Mouse (Mus musculus) adrenal gland, postnatal 10 days (tissue): Measurements from ENCODE around the gene Tsga10ip. TPM values are rescaled to one million over a fixed set of nuclear protein-coding genes. Genes with fewer than 3 reads are reported as not detected.
"Not testable (repeated sequence)": the region's sequence is repeated elsewhere in the genome, so short reads cannot be mapped to it uniquely, and the experiment has no call there.

Source experiments
- DNase-seq: peaks from one replicate; pipeline ENCODE4 v3.0.0; 2021; ENCODE audit warnings: mixed read lengths
- total RNA-seq, 2 experiments: library from RNA; stranded (reverse); gene quantifications; 2 replicates each; pipeline ENCODE4 v1.2.3; 2021

Gene Tsga10ip
- total RNA-seq, 2 experiments from 2014 or later = not detected

DNA sequence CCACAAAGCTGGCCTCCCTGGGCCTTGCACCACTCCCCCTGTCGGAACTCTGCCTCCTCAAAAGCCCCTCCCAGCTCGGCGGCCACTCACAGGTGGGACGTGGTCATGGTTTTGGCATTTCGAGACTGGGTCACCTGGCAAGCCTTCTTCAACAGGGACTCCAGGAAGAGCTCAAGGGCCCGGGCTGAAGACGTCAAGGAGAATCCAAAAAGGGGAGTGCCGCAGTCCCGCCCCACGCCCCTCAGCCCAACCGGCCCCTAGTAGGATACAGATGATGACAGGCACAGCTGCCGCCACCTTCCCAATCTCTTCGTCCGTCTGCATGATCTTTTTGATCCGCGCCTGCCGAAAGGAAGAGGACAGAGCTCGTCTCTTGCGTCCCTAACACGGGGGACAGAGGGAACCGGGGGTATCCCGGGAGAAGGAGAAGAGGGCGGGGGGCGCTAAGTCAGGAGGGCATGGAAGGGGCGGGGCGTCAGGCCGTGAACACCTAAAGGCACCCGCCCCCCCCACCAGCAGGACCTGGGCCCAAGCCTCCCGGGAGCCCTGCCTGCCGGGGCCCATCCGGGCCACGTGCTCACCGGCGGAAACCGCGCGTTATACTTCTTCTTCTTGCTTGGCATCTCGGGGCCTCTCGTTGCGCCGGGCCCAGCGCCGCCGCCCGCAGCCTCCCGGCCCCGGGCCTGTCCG lies 21.9 kb upstream of the Tsga10ip start:
- DNase-seq = peak; percentile 82

DNA sequence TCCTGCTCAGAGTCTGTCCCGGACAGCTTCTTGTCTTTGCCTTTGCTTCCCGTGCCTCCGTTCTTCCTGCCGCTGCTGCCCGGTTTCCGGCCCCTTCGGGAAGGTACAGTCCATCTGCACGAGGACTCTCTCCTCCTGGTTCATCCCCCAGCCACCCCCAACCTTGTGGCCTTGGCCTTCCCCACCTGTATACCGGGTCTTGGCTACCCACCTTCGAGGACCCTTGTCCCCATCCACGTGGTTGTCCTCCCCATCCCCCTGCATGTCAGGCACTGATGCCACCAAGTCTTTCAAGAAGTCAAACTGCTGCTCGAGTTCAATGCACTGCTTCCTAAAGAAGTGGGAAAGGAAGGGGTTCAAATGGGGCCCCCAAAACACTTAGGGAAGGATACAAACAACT lies 21.2 kb upstream of the Tsga10ip start:
- DNase-seq = no peak

DNA sequence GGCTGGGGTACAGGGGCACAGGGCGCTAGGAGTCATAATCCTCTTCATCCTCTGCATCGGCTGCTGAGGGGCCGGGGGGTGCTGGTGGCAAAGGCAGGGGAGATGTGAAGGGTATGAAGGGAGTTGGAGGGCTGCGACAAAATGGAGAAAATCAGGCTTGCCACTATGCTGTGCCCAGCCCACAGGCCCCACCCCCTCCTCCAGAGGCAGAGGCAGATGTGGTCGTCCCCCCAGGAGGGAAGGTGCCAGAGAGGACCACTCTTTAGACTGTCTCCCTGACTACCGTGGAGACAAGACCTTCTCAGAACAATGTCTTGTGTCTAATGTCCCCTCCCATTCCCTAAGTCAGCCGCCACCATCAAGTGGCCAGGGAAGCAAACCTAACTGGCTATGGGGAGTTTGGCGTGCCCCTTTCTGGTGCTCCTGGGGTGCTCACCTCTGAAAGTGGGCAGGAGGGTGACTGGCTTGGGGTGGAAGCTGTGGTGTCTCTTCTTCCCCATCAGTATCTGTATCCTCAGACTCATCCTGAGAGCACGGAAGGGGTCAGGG lies 20.6 kb upstream of the Tsga10ip start:
- DNase-seq = no peak

DNA sequence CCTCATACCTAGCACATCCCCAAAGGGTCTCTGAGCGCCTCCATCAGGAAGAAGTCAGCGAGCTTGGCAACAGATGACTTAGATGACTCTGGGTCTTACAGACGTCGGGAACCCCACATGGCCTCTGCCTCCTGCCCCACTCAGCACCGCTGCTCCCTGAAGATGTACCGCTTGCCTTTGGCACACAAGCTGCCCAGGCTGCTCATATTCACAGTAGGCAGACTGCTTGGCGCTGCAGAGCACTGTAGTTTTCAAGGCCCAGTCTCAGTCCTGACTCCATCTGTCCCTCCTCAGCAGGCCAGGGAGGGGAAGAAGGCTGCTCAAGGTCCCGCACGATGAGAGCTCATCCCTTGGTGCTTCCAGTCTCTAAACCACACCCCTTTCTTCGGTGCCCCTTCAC lies 19.9 kb upstream of the Tsga10ip start:
- peak; percentile 23 for DNase-seq

DNA sequence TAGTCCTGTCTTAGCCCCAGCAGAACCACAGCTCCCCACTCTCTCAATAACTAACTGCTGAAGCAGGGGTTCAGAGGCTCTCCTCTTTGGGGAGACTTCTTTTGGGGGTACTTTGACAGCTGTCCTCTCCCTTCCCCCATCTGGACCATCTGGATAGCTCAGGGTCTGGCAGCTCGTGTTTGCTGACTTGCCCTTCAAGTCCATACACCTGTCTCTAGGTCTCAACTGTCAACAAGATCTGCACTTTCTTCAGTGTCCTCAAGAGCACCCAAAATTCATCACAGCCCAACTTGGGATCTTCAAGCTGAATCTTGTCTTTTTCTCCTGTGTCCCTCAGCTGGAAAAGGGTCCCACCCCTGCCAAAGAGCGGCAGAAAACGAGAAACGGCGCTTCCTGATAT lies 19.5 kb upstream of the Tsga10ip start:
- DNase-seq = no peak

DNA sequence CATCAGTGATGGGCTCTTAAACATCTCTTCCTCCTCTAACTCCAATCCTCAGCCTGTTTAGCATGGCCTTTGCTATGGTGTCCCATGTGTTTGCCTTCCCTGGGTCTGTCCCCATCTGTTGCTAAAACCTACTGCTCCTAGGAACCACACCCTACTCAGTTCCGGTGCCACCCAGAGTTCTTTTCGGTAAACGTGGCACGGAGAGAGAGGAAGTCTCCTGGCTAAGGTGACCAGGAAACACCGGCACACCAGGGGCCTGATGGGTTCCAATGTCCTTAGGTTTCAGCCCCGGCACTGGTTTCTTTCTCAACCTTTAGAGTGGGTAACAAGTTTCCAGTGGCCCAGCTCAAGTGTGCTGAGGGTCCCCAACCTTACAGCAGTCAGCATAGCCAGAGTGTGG lies 18.3 kb upstream of the Tsga10ip start:
- no peak for DNase-seq

DNA sequence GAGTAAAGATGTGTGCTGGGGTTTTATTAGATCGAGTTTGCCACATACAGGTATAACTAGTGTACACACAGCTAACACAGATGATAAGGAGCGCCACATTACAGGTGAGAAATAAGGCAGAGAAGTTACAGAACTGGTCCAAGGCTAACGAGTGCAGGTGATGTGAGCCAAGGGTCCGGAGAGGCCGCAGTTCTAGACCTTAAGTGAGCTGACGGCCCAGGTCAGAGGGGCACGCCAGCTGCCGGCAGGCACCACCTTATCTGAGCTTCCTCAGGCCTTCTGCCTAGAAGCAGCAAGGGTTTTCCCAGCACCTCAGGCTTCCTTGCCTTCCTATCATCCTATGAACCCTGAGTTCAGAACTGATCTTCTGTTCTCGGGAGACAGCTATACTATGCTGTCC lies 17.3 kb upstream of the Tsga10ip start:
- DNase-seq = no peak

DNA sequence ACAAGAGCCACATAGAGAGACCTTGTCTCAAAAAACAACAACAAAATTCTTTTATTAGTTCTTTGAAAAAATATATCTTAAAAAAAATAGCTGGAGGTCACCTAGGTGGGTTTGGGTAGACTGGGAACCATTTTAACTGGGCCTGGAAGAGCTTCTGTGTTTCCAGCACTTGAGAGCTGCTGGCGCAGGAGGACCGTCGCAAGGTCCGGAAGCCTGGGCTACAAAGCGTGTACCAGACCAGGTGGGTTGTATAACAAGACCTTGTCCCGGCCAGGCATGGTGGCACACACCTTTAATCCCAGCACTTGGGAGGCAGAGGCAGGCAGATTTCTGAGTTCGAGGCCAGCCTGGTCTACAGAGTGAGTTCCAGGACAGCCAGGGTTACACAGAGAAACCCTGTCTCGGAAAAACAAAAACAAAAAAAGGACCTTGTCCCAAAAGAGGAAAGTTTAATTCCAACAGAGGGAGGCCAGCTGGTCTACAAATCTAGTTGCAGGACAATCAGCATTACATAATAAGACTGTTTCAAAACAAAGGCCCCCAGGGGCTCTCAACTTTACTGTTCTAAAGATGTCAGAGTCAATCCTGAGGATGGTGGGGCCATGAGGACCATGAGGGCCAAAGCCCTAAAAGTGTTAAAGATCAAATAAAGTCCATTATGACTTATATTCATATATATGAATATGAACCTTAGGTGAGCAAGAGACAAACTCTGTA lies 16.6 kb upstream of the Tsga10ip start:
- no peak for DNase-seq

DNA sequence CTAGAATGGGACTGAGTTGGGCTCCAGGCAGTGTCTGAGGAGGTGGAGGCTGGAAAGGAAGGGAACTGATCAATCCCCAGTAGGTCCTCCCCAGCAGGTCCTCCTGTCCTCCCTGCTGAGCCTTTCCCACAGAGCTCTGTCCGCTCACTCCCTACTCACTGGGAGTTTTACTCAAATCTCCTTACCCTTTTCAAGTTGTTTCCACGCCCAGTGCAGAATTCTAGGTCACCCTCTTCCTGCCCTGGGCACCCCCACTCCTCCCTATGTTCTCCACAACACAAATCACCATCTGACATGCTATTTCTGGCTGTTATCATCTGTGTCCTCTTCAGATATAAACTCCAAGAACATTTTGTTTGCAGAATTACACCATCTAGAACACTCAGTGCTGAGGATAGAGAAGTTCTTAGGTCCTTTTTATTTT lies 12.2 kb upstream of the Tsga10ip start:
- DNase-seq = no peak

DNA sequence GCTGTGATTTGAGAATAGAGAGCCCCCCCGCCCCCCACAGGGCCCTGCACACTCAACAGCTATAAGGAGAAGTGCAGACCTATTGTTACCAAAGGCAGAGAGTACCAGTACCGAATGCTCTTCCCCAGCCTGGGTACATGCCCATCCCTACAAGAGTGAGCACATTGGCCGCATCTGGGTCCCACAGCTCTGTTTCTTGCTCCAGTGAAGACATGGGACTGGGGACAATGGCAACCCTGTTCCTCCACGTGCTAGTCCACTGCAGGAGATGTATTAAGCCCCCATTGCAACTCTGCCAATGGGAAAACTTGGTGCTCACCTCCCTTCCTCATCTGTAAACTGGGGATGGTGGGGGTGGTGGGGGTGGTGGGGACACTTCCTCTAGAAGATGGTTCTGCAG lies 11.5 kb upstream of the Tsga10ip start:
- DNase-seq = no peak

DNA sequence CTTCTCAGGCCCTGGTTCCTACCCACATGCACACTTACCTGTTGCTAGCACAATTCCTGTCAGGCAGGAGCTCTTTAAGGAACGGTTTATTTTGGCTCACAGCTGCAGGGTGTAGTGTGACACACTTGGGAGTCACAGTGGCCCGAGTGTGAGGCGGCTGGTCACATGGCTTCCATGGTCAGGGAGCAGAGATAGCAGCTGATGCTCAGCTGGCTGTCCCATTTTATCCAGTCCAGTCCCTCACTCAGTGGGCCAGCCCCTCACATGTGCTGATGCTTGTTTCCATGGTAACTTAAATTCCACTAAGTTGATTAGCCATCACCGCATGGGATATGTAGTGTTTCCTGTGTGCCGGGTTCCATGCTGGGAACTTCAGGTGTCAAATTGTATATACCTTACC lies 9.6 kb upstream of the Tsga10ip start:
- no peak for DNase-seq

DNA sequence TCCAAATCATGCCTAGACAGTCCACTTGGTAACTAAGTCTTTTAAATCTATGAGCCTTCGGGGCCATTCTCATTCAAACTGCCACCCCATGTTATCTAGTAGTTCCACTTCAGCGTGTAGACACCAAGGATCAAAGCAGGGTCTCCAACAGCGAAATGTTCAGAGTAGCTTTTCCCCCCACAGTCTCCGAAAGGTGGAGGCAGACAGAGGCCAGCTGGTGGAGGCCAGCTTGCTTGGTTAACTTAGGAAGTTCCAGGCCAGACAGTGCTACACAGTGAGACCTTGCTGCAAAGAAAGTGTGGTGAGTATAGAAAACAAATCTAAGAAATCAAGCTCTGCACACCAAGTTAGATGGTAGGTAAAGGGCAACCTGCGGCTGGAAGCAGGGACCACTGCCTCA lies 8.3 kb upstream of the Tsga10ip start:
- no peak for DNase-seq

DNA sequence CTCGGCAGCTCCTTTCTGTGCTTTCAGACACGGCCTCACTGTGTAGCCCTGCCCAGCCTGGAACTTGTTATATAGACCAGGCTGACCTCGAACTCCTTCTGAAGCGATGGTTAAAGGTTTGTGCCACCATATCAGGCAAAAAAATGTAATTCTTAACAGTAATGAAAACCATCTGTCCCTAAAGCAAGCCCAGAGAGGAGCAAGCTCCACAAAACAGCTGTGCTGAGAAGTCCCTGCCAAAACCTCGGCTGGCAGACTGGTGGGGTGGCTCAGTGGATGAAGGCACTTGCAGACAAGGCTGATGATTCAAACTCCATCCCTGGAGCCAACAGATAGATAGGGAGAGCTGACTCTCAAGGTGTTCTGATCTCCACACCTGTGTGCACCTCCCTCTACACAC lies 6.7 kb upstream of the Tsga10ip start:
- DNase-seq = no peak

DNA sequence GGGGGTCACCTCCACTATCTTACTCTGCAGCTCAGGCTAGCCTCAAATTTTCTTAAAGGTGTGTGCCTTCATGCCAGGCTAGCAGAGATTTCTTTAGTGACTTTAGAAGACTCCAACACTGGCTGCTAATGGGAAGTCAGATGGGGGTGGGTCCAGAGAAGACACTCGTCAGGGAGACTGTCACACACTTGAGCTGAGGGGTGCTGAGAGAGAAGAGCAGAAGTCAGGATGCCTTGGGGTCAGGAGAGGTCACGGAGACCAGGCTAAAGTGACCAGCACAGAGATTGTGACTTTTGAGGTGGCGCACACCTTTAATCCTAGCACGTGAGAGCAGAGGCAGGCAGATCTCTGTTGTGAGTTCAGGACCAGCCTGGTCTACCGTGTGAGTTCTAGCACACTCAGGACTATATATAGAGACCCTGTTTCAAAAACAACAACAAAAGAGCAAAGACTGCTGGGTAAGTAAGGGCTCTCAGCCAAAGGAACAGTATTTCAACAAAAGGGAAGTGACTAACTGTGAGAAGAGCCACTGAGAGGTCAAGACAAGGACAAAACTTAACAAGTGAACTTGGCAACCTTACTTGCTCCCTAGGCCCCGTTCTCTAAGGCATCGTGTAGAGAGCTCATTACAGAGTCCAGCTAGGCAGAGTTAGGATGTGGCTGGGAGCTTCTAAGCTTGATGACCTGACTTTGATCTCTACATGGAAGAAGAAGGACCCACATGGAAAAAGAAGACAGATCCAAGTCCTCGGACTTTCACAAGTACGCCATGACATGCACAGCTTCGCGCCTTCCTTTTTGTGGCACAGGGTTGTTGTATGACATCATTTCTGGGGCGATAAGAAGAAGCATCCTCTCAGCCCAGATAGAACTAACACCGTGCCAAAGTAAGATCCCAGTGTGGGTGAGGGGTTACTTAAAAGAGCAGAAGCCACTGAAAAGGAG lies 6.0 kb upstream of the Tsga10ip start:
- DNase-seq = peak; percentile 60

DNA sequence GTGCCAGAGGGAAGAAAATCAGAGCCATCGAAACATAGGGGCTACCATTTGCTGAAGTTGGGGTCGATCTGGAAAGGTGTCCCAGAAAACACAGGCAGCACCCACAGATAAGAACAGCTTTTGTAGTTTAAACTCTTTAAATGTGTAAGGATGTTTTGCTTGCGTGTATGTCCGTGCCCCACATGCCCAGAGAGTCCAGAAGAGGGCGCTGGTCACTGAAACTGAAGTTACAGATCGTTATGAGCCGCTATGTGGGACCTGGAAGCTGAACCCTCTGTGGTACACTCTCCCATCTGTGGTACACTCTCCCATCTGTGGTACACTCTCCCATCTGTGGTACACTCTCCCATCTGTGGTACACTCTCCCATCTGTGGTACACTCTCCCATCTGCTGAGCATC lies 4.8 kb upstream of the Tsga10ip start:
- peak; percentile 73 for DNase-seq

DNA sequence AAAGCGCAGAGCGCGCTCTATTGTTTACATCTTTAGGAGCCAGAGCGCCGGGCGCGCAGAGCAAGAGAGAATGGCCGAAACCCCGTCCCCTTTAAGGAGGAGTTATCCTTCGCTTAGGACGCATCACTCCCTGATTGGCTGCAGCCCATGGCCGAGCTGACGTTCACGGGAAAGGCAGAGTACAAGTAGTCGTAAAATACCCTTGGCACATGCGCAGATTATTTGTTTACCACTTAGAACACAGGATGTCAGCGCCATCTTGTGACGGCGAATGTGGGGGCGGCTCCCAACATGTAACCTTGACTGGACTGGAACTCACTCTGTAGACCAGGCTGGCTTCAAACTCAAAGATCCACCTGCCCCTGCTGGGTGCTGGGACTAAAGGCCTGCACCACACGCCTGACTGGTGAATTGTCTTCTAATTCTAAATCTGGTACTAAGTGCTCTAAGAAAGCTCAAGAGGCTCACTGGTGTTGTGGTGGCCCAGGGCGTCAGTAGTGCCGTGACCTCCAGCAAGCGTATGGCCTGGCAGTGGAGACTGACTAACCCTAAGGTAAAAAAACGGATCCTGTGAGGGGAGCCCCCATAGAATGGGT lies 4.3 kb upstream of the Tsga10ip start:
- DNase-seq = peak; percentile 55

DNA sequence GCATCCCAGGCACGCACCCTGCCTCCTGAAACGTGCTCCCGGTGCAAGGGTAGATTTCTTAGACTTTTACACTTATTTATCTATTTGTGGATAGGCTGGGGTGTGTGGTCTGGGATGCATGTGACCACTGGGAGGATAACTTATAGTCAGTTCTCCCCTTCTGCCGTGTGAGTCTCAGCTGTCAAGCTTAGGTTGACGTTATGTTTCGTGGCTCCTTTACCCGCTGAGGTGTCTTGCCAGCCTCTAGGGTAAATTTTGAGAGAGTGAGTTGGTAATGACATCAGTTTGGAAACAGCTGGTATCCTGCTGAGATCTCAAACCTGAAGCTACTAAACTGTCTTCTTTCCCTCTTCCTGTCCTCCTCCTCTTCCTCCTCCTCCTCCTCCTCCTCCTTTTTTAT lies 3.6 kb upstream of the Tsga10ip start:
- no peak for DNase-seq

DNA sequence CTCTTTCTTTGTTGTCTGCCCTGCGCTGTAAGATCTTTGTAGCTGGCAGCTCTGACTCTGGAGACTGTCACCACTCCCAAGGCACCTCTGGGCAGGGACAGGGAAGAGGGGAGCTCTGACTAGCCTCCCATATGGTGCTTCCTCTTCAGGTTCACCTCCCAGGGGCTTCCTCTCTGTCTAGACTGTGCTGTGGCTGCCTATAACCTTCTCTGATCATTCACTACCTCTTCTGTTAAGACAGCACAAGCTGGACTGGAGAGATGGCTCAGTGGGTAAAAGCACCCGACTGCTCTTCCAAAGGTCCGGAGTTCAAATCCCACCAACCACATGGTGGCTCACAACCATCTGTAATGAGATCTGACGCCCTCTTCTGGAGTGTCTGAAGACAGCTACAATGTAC lies 1.3 kb downstream of the Tsga10ip start:
- DNase-seq = not testable (repeated sequence)

DNA sequence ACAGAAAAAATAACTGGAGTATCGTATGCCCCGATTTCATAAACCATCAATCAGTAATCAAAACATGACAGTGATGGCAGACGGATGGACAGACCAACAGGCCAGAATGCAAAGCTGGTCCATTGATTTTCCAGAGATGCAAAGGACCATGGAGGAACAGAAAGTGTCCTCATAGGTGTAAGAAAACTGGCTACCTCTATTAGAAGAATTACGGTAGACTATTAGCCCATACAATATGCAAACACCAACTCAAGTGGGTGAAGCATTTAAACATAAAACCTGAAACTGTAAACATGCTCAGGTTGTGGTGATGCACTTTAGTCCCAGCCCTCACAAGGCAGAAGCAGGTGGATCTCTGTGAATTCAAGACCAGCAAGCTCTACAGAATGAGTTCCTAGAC lies 7.0 kb downstream of the Tsga10ip start:
- no peak for DNase-seq

DNA sequence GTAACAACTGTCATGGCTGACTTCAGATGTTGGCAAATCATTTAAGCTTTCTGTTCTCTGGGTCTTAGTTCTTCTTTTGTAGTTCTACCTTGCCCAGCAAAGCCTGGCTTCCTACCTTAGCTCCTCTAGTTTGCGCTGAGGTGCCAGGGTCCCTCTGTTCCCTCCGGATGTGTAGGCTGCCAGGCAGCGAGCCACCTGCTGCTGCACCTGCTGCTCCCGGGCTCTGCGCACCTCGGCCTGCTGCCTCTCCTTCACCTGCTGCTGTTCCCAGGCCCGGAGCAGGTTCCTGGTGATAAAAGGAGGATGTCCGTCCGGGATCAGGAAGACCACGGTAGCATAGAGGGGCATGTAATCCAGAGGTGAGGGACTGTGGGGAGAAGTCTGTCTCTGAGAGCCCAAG lies 8.2 kb downstream of the Tsga10ip start:
- no peak for DNase-seq

DNA sequence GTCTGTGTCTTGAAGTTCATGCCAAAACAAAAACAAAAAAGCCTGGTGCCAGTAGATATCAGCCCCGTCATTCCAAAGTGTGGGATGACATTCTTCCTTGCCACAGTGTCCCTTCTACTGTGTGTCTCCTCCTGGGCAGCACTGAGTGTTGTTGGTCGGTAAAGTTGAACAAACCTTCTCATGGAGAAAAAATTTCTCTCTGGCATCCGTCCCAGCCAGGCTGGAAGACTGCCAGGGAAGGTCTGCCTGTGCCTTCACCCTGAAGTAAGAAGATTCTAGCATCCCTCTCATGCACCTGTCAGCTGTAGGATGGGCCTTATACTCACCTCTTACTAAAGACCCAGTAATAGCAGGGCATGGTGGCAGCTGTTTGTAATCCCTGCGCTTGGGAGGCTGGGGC lies 9.4 kb downstream of the Tsga10ip start:
- peak; percentile 92 for DNase-seq

DNA sequence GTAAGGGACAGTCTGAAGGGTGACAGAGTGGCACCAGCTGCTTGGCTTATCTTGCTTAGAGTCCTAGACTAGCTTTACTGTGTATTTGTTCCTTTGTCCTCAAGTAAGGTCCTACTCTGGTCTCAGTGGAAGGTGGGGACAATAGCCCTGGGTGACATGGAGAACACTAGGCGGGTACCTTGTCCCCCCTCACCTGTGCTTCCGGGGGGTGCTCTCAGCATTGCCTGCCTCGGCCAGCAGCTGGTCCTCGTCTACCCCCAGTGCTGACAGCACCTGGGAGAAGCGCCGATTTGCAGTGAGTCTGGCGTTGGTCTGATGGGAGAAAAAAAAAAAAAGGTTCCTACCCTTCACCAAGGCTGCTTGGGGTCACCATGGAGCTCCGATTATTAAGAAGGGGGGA lies 11.9 kb downstream of the Tsga10ip start:
- DNase-seq = no peak
